Mouse (Mus musculus): ENCODE measurements around the gene Jsrp1. TPM values are rescaled to one million over a fixed set of nuclear protein-coding genes. Genes with fewer than 3 reads are reported as not detected.
"Not testable (repeated sequence)": the region's sequence is repeated elsewhere in the genome, so short reads cannot be mapped to it uniquely, and the experiment has no call there.

The Jsrp1 gene
- polyA plus RNA-seq, 1 experiment: 1.2 TPM

DNA sequence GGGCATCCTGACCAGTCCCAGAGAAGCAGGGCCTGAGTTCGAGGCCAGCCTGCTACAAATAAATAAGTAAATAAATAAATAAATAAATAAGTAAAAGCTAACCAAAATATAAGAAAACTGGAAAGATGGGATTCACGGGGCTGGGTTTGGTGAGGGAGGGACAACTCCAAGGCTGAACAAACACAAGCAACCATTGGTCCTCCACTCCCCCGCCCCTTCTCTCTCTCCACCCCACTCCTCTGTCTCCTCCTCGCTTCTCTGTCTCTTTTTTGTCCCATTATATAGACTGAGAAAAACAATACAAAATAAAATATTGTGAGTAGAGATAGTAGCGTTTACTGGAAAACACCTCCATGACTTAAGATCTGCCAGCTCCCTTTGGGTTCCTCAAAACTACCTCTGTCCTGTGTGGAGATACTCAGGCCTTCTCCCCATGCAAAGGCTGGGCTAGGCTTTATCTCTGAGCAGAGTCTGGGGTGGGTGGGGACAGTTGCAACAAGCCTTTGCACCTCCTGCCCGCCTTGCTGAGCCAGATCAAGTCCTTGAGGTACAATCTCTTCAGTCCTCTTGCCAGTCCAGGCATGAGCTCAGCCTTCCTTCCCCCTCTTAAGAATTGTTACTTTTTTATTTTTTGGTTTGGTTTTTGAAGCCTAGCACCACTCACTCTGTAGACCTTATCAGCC lies 5.4 kb upstream of the Jsrp1 start:
- Histone ChIP-seq H3K4me3 (ENCODE audit: control insufficient read depth, low read depth, low read length) (no peak overlapping the region), H3K36me3 (ENCODE audit: control insufficient read depth, insufficient read depth, low read length) (no peaks in the 10 kb centered on the region), H3K4me1 (ENCODE audit: control insufficient read depth, insufficient read depth, low read length) (no peaks in the 10 kb centered on the region; the same call in 1 of the 2 replicates), H3K27ac (ENCODE audit: control insufficient read depth, insufficient read depth, low read depth, low read length) (no peak overlapping the region), H3K27me3 (ENCODE audit: control insufficient read depth, insufficient read depth, low read length) (no peaks in the 10 kb centered on the region)
- TF ChIP-seq CTCF (IDR thresholded peaks at IDR 0.05; ENCODE audit: control insufficient read depth, insufficient read depth, insufficient replicate concordance, low read depth, low read length) (no peak), POLR2A (IDR thresholded peaks at IDR 0.05; ENCODE audit: control insufficient read depth, low read depth, low read length) (no peak)

DNA sequence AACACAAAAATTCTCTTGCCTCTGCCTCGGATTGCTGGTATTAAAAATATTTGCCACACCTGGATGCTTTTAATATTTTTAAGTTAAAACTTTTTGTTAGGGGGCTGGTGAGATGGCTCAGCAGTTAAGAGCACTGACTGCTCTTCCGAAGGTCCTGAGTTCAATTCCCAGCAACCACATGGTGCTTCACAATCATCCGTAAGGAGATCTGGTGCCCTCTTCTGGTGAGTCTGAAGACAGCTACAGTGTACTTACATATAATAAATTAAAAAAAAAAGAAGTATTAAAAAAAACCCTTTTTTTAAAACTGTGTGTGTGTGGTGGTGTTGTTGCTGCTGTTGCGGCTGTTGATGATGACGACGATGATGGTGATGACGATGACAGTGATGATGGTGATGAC lies 4.7 kb upstream of the Jsrp1 start:
- H3K27me3 ChIP-seq (ENCODE audit: control insufficient read depth, insufficient read depth, low read length); H3K27ac ChIP-seq (ENCODE audit: control insufficient read depth, insufficient read depth, low read depth, low read length); H3K36me3 ChIP-seq (ENCODE audit: control insufficient read depth, insufficient read depth, low read length); H3K4me1 ChIP-seq (ENCODE audit: control insufficient read depth, insufficient read depth, low read length); H3K4me3 ChIP-seq (ENCODE audit: control insufficient read depth, low read depth, low read length): not testable (repeated sequence)

DNA sequence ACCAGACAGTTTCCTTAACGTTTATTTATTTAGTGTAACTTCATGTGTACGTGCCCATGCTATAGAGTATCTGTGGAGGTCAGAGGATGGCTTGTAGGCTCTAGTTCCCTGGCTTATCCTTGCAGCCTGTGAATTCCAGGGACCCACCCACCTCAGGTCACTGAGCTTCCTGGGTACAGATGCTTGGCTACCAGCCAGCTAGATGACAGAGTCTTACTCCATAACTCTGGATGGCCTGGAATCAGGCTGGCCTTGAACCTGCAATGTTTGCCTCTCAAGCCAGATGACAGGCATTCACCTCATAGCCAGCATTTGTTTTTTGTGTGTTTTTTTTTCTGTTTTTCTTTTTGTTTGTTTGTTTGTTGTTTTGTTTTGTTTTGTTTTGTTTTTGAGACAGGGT lies 3.9 kb upstream of the Jsrp1 start:
- Histone ChIP-seq H3K4me1 (ENCODE audit: control insufficient read depth, insufficient read depth, low read length) (no peaks in the 10 kb centered on the region), H3K36me3 (ENCODE audit: control insufficient read depth, insufficient read depth, low read length) (no peaks in the 10 kb centered on the region), H3K27ac (ENCODE audit: control insufficient read depth, insufficient read depth, low read depth, low read length) (no peak overlapping the region), H3K27me3 (ENCODE audit: control insufficient read depth, insufficient read depth, low read length) (no peaks in the 10 kb centered on the region), H3K4me3 (ENCODE audit: control insufficient read depth, low read depth, low read length) (no peak overlapping the region)
- TF ChIP-seq POLR2A (IDR thresholded peaks at IDR 0.05; ENCODE audit: control insufficient read depth, low read depth, low read length) (no peak), CTCF (IDR thresholded peaks at IDR 0.05; ENCODE audit: control insufficient read depth, insufficient read depth, insufficient replicate concordance, low read depth, low read length) (no peak)

DNA sequence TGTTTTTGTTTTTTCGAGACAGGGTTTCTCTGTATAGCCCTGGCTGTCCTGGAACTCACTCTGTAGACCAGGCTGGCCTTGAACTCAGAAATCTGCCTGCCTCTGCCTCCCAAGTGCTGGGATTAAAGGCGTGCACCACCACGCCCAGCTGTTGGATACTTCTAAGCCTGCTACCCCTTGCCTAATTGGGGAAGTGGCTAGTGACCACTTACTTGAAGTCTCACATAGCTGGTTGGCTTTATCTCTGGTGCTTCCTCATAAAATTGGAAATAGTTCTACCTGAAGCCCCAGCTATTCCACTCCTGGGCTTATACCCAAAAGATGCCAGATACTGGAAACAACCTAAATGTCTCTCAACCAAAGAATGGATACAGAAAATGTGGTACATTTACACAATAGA lies 3.0 kb upstream of the Jsrp1 start:
- not testable (repeated sequence) for H3K27me3 ChIP-seq (ENCODE audit: control insufficient read depth, insufficient read depth, low read length); H3K4me1 ChIP-seq (ENCODE audit: control insufficient read depth, insufficient read depth, low read length); H3K27ac ChIP-seq (ENCODE audit: control insufficient read depth, insufficient read depth, low read depth, low read length); H3K36me3 ChIP-seq (ENCODE audit: control insufficient read depth, insufficient read depth, low read length); H3K4me3 ChIP-seq (ENCODE audit: control insufficient read depth, low read depth, low read length)

DNA sequence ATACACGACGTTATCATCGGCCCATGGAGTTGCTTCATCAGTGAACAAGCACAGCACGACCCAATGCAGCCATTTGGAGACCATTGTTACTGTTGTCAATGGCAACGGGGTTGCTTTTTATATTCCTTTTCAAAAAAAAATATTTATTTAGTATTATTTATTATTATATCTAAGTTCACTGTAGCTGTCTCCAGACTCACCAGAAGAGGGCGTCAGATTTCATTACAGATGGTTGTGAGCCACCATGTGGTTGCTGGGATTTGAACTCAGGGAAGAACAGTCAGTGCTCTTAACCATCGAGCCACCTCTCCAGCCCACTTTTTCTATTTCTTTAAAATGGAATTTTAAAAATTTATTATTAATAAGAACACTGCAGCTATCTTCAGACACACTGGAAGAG lies 1.5 kb upstream of the Jsrp1 start:
- no peak overlapping the region for H3K27ac ChIP-seq (ENCODE audit: control insufficient read depth, insufficient read depth, low read depth, low read length)
- no peak for TF ChIP-seq CTCF (IDR thresholded peaks at IDR 0.05; ENCODE audit: control insufficient read depth, insufficient read depth, insufficient replicate concordance, low read depth, low read length)
- TF ChIP-seq POLR2A (IDR thresholded peaks at IDR 0.05; ENCODE audit: control insufficient read depth, low read depth, low read length): no peak
- no peaks in the 10 kb centered on the region for H3K36me3 ChIP-seq (ENCODE audit: control insufficient read depth, insufficient read depth, low read length)
- no peaks in the 10 kb centered on the region for H3K27me3 ChIP-seq (ENCODE audit: control insufficient read depth, insufficient read depth, low read length)
- H3K4me3 ChIP-seq (ENCODE audit: control insufficient read depth, low read depth, low read length): no peak overlapping the region
- peaks cover 2% of the 10 kb centered on the region for H3K4me1 ChIP-seq (ENCODE audit: control insufficient read depth, insufficient read depth, low read length)

DNA sequence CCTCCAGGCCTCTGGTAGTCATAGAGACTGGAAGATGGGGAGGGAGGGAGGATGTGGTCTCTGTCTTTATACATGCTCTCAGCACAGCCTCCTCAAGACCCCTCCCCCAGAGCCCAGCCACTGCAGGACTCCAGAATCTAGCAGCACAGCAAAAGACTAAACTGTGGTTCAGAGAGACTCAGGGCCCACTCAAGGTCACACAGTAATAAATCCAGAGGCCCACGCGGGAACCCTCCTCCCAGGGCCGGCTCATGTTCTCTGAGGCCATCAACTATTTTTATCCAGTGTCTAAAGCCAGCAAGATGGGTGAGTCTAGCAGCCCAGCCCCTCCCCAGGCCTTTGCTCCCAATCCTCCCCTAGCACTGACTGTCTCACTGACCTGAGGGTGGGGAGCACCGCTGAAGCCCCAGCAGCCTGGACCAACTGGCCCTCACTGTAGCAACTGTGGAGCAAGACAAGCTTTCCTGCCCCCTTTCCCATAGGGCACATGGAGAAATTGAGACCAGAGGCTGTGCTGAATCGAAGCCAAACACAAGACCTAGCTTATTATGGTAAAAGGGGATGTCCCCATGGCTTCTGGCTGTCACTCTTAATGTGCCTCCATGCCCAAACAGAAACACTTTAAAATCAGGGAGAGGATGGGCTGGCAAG lies 782 bp downstream of the Jsrp1 start:
- no peaks in the 10 kb centered on the region for H3K27me3 ChIP-seq (ENCODE audit: control insufficient read depth, insufficient read depth, low read length)

DNA sequence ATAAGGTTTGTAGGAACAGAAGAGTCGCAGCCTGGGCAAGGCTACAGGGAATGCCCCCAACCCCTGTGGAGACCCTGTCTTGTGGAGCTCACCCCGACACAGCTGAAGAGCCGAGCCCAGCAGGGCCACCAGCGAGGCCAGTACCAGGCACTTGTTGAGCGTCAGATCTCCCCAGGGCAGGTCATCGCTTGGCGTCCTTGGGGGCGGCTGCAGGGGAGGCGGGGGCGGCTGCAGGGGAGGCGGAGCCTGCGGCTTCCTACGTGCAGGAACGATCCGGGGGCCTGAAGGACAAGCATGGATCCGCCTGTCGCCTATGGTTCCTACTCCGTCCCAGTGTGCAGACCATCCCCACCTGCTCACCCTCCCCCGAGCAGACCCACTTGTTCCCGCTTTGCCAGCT lies 3.2 kb downstream of the Jsrp1 start:
- no peak overlapping the region for H3K27ac ChIP-seq (ENCODE audit: control insufficient read depth, insufficient read depth, low read depth, low read length)
- H3K4me3 ChIP-seq (ENCODE audit: control insufficient read depth, low read depth, low read length): no peak overlapping the region
- H3K4me1 ChIP-seq (ENCODE audit: control insufficient read depth, insufficient read depth, low read length): peaks cover 39% of the 10 kb centered on the region
- H3K27me3 ChIP-seq (ENCODE audit: control insufficient read depth, insufficient read depth, low read length): no peaks in the 10 kb centered on the region
- no peak for TF ChIP-seq CTCF (IDR thresholded peaks at IDR 0.05; ENCODE audit: control insufficient read depth, insufficient read depth, insufficient replicate concordance, low read depth, low read length)
- no peak for TF ChIP-seq POLR2A (IDR thresholded peaks at IDR 0.05; ENCODE audit: control insufficient read depth, low read depth, low read length)
- H3K36me3 ChIP-seq (ENCODE audit: control insufficient read depth, insufficient read depth, low read length): no peaks in the 10 kb centered on the region

More for the DNA sequence above, 782 bp downstream of the Jsrp1 start:
- TF ChIP-seq POLR2A (IDR thresholded peaks at IDR 0.05; ENCODE audit: control insufficient read depth, low read depth, low read length): no peak
- TF ChIP-seq CTCF (IDR thresholded peaks at IDR 0.05; ENCODE audit: control insufficient read depth, insufficient read depth, insufficient replicate concordance, low read depth, low read length): no peak
- Histone ChIP-seq H3K36me3 (ENCODE audit: control insufficient read depth, insufficient read depth, low read length) (no peaks in the 10 kb centered on the region), H3K4me3 (ENCODE audit: control insufficient read depth, low read depth, low read length) (no peak overlapping the region), H3K4me1 (ENCODE audit: control insufficient read depth, insufficient read depth, low read length) (peaks cover 18% of the 10 kb centered on the region), H3K27ac (ENCODE audit: control insufficient read depth, insufficient read depth, low read depth, low read length) (no peak overlapping the region)
